Mouse (Mus musculus) small intestine, adult 2 months (tissue): ENCODE data around the gene Calr4.

ENCODE experiments used
- CTCF ChIP-seq: fragments of 200-500 bp; IDR thresholded peaks from 2 replicates; pipeline ENCODE4 v1.5.1; 2012; ENCODE audit warnings: low read depth, mild to moderate bottlenecking, control low read depth, inconsistent platforms, low read length, moderate library complexity, mixed read lengths; ENCODE audit not compliant: insufficient replicate concordance, insufficient read length; ENCODE audit errors: extremely low read depth
- POLR2A ChIP-seq: fragments of 200-500 bp; IDR thresholded peaks from 2 replicates; pipeline ENCODE4 v1.6.1; 2012; ENCODE audit warnings: low read depth, mild to moderate bottlenecking, control low read depth, inconsistent platforms, low read length, moderate library complexity

DNA sequence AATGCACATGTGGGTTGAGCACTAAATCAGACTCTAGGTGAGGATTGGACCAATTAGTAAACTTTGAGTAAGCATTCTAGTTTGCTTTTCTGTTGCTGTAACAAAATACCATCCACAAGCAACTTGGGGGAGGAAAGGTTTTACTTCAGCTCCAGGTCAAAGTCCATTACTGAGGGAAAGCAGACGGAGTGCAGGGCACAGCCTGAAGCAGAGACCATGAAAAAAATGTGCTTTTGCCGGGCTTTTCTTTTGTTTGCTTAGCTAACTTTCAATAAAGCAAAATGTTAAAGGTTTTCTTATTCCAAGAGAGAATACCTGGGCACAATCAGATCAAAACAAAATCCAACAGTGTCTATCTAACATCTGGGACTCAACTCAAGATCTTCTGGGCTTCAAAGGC lies 32.5 kb downstream of the Calr4 start:
- TF ChIP-seq CTCF (no peak), POLR2A (no peak)
